Mouse (Mus musculus) limb, embryonic 13.5 days (tissue): ENCODE measurements around the gene Olfr1252. TPM values are rescaled to one million over a fixed set of nuclear protein-coding genes. Genes with fewer than 3 reads are reported as not detected.

Experiments used
- ATAC-seq: fragments of 200-750 bp; cut with Nextera tagmentation; 2 replicates; pipeline ENCODE4 v1.8.0; 2017; ENCODE audit warnings: low read depth, moderate number of reproducible peaks, moderate TSS enrichment; ENCODE audit not compliant: low FRiP score
- H3K27ac ChIP-seq: fragments of 300-500 bp; sonication (generic); 2 replicates; pipeline ENCODE4 v1.5.1; 2015; ENCODE audit warnings: inconsistent platforms, mild to moderate bottlenecking, moderate library complexity
- H3K27me3 ChIP-seq: fragments of 300-500 bp; sonication (generic); 2 replicates; pipeline ENCODE4 v1.6.1; 2015; ENCODE audit warnings: mild to moderate bottlenecking, inconsistent platforms
- H3K36me3 ChIP-seq: fragments of 300-500 bp; sonication (generic); 2 replicates; pipeline ENCODE4 v1.6.1; 2015; ENCODE audit warnings: inconsistent platforms, mild to moderate bottlenecking, moderate library complexity
- H3K4me1 ChIP-seq: fragments of 300-500 bp; sonication (generic); 2 replicates; pipeline ENCODE4 v1.6.1; 2015; ENCODE audit warnings: inconsistent platforms
- H3K4me2 ChIP-seq: fragments of 300-500 bp; sonication (generic); replicated peaks from 2 replicates; pipeline ENCODE4 v1.6.1; 2015; ENCODE audit warnings: inconsistent platforms, mild to moderate bottlenecking, moderate library complexity
- H3K4me3 ChIP-seq: fragments of 300-500 bp; sonication (generic); 2 replicates; pipeline ENCODE4 v1.5.1; 2015; ENCODE audit warnings: moderate library complexity, mild to moderate bottlenecking, inconsistent platforms
- H3K9ac ChIP-seq: fragments of 300-500 bp; sonication (generic); 2 replicates; pipeline ENCODE4 v1.6.1; 2015; ENCODE audit warnings: mild to moderate bottlenecking, inconsistent platforms
- H3K9me3 ChIP-seq: fragments of 300-500 bp; sonication (generic); 2 replicates; pipeline ENCODE4 v1.6.1; 2016; ENCODE audit warnings: inconsistent platforms
- WGBS: fragments of 180-500 bp; shearing (Covaris S2); methylation state at CpG from one replicate; pipeline ENCODE4 v1.1.7; 2015; 5-methylcytosine and 5-hydroxymethylcytosine counted together
- polyA plus RNA-seq: library from polyadenylated mRNA; unstranded; fragments of >200 nt; fragmentation: Nextera tagmentation; extraction: Ambion mirVana; gene quantifications from 2 replicates; pipeline ENCODE4 v1.2.1, GENCODE M21; 2015

Gene Olfr1252
- polyA plus RNA-seq, result not detected in 2 replicates

- Histone ChIP-seq H3K4me3 (no peak within 1 kb of the TSS), H3K9ac (no peak within 1 kb of the TSS), H3K36me3 (no peaks in the 10 kb centered on the region), H3K27ac (no peak within 1 kb of the TSS), H3K27me3 (no peaks in the 10 kb centered on the region), H3K9me3 (no peaks in the 10 kb centered on the region), H3K4me1 (no peaks in the 10 kb centered on the region), H3K4me2 (no peak within 1 kb of the TSS)
- WGBS, result 56% methylated on average over 1 of the region's 1 CpGs
- ATAC-seq, result no peak
Observed at GRCm38 (mm10) chr2:89724912-89725311, at the start of gene Olfr1252. Gene Olfr1252 (minus strand): TSS chr2:89725012.

- no peaks in the 10 kb centered on the region for H3K36me3 ChIP-seq
- no peak within 1 kb of the TSS for H3K9ac ChIP-seq
- H3K27me3 ChIP-seq, result no peaks in the 10 kb centered on the region
- H3K4me1 ChIP-seq, result no peaks in the 10 kb centered on the region
- no peak within 1 kb of the TSS for H3K27ac ChIP-seq
- 0 out of 2 replicates have a peak, but pooled peaks cover 3% of the 10 kb centered on the region for H3K9me3 ChIP-seq
- H3K4me2 ChIP-seq, result no peak within 1 kb of the TSS
- no peak for ATAC-seq
- WGBS, result 90% methylated on average over 1 of the region's 1 CpGs
- no peak within 1 kb of the TSS for H3K4me3 ChIP-seq
Observed at GRCm38 (mm10) chr2:89756990-89757389, 32.2 kb upstream of the Olfr1252 start, which contains the start of gene Olfr1253. Gene Olfr1253 (minus strand): TSS chr2:89757090.

GRCm38 (mm10) chr2:89691980-89692379 lies 32.8 kb downstream of the Olfr1252 start:
- no peak overlapping the region for H3K4me2 ChIP-seq
- H3K27ac ChIP-seq, result no peak overlapping the region
- ATAC-seq, result no peak
- WGBS, result 82% methylated on average over 6 of the region's 6 CpGs
- no peak overlapping the region for H3K4me3 ChIP-seq
- no peaks in the 10 kb centered on the region for H3K9me3 ChIP-seq
- no peak overlapping the region for H3K9ac ChIP-seq
- H3K4me1 ChIP-seq, result no peaks in the 10 kb centered on the region
- H3K36me3 ChIP-seq, result no peaks in the 10 kb centered on the region
- H3K27me3 ChIP-seq, result no peaks in the 10 kb centered on the region

- no peak within 1 kb of the TSS for H3K9ac ChIP-seq
- H3K36me3 ChIP-seq, result no peaks in the 10 kb centered on the region
- H3K9me3 ChIP-seq, result no peaks in the 10 kb centered on the region
- no peak for ATAC-seq
- H3K27me3 ChIP-seq, result no peaks in the 10 kb centered on the region
- no peak within 1 kb of the TSS for H3K4me2 ChIP-seq
- H3K4me3 ChIP-seq, result no peak within 1 kb of the TSS
- H3K4me1 ChIP-seq, result no peaks in the 10 kb centered on the region
- H3K27ac ChIP-seq, result no peak within 1 kb of the TSS
Observed at GRCm38 (mm10) chr2:89671836-89672235, 53.0 kb downstream of the Olfr1252 start, which contains the start of gene Olfr1251. Gene Olfr1251 (minus strand): TSS chr2:89671936.

Other genes with a start within 250 kb of the Olfr1252 start
- not detected in 2 replicates for gene Olfr1241, start 237.9 kb downstream of the Olfr1252 start, polyA plus RNA-seq
- gene Olfr1242, start 226.7 kb downstream of the Olfr1252 start, polyA plus RNA-seq, result not detected in 2 replicates
- not detected in 2 replicates for gene Olfr1243, start 193.5 kb downstream of the Olfr1252 start, polyA plus RNA-seq
- gene Olfr1245, start 146.6 kb downstream of the Olfr1252 start, polyA plus RNA-seq, result not detected in 2 replicates
- gene Olfr1246, start 131.9 kb downstream of the Olfr1252 start, polyA plus RNA-seq, result not detected in 2 replicates
- not detected in 2 replicates for gene Olfr1247, start 110.9 kb downstream of the Olfr1252 start, polyA plus RNA-seq
- not detected in 2 replicates for gene Olfr1248, start 106.8 kb downstream of the Olfr1252 start, polyA plus RNA-seq
- not detected in 2 replicates for gene Olfr1249, start 90.0 kb downstream of the Olfr1252 start, polyA plus RNA-seq
- not detected in 2 replicates for gene Olfr1250, start 63.5 kb downstream of the Olfr1252 start, polyA plus RNA-seq
- gene Olfr1251, start 53.1 kb downstream of the Olfr1252 start, polyA plus RNA-seq, result not detected in 2 replicates
- not detected in 2 replicates for gene Olfr1253, start 32.1 kb upstream of the Olfr1252 start, polyA plus RNA-seq
- gene Olfr1254, start 68.6 kb upstream of the Olfr1252 start, polyA plus RNA-seq, result not detected in 2 replicates
- not detected in 2 replicates for gene Olfr1255, start 87.0 kb upstream of the Olfr1252 start, polyA plus RNA-seq
- gene Olfr1256, start 116.5 kb upstream of the Olfr1252 start, polyA plus RNA-seq, result not detected in 2 replicates
- gene Olfr48, start 123.2 kb upstream of the Olfr1252 start, polyA plus RNA-seq, result not detected in 2 replicates
- not detected in 2 replicates for gene Olfr1257, start 153.4 kb upstream of the Olfr1252 start, polyA plus RNA-seq
- not detected in 2 replicates for gene Olfr1258, start 202.3 kb upstream of the Olfr1252 start, polyA plus RNA-seq
- gene Olfr1259, start 223.7 kb upstream of the Olfr1252 start, polyA plus RNA-seq, result not detected in 2 replicates
- not detected in 2 replicates for gene Olfr1260, start 249.3 kb upstream of the Olfr1252 start, polyA plus RNA-seq